Mouse (Mus musculus) layer of hippocampus, postnatal 10 days (tissue): Measurements from ENCODE around the gene Ebi3. TPM values are rescaled to one million over a fixed set of nuclear protein-coding genes. Genes with fewer than 3 reads are reported as not detected.

Experiments
- DNase-seq, 2 experiments: peaks; one replicate each; pipeline ENCODE4 v3.0.0; 2021; ENCODE audit warnings: low spot score in 2 of 2
- total RNA-seq, 2 experiments: library from RNA; stranded (reverse); gene quantifications; 2 replicates each; pipeline ENCODE4 v1.2.3; 2021

Ebi3 gene
- total RNA-seq, 2 experiments from 2014 or later: 3.1 to 3.8 TPM

DNA sequence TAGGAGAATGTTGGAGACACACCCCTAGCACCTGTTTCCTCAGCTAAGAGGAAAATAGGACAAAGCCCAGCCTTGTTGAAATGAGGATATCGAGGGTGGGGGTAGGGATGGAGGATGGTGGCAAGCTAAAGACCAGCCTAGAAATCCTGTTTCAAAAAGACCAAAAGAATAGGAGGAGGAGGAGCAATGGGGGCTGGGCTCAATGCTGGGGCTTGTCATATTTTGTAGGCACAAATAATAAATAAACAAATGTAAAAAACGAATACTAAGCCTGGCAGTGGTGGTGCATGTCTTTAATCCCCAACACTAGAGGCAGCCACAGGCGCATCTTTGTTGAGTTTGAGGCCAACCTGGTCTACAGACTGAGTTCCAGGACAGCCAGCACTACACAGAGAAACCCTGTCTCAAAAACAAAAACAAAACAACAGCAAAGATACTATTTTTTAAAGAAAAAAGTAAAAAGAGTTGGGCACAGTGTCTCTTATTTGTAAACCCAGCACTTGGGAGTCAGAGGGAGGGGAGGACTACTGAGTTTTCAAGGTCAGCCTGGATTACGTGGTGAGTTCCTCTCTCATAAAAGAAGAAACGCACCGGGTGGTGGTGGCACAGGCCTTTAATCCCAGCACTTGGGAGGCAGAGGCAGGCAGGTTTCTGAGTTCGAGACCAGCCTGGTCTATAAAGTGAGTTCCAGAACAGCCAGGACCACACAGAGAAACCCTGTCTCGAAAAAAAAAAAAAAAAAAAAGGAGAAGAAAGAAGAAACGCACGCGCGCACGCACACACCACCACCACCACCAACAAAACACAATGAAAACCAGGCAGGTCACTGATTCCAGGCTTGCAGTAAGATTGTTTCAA, 5.5 kb downstream of the Ebi3 start:
- DNase-seq: peak; percentile 4 to 16

DNA sequence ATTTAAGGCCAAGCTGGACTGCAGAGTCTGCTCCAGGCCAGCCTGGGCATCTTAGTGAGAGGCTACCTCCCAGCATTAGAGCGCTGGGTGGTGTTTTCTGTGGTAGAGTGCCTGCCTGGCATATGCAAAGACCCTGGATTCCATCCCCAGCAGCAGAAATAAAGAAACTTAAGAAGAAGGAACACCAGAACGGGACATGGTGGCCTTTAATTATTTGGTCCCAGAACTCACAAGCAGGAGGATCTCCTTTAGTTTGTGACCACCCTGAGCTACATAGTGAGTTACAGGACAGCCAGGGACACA, 6.1 kb downstream of the Ebi3 start:
- no peak for DNase-seq

GRCm38 (mm10) chr17:55958918-55959728, 6.7 kb downstream of the Ebi3 start, which contains the start of gene Yju2:
Yju2 (plus strand) TSS chr17:55959099.
- peak; percentile 95 to 96 for DNase-seq

DNA sequence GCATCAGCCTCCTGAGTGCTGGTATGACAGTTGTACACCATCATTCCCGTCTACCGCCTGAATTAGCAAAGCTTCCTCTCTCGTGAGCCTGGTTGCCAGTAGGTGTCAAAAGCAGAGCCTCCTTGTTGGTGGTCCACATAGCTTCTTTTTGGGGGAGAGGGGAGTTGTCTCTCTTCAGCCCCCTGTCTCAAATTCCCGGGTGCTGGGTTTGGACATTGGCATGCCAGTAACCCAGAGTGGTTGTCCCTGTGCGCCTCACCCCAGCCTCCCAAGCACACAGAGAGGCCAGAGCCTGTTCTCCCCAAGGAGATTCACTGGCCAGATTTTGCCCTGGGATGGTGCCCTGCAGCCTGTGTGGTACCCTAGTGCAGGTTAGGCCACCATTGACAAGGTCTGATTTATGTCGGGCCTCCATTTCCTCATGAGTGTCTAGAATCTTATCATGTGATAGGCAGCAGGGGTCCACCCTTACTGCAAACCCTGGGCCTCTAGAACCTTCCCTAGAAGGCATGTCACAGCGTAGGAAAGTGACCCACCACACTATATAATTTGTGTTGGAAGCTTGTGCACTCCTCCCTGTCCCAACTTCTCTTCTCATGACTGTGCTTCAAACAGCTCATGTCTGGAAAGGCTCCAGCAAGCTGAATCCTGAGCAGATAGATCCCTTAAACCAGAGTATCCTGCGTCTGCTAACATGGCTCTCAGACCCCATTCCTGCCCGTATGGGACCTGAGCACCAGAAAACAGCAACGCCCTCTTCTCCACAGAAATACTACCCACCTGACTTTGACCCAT, 7.7 kb downstream of the Ebi3 start:
- peak; percentile 5 to 21 for DNase-seq

GRCm38 (mm10) chr17:55960791-55961190, 8.4 kb downstream of the Ebi3 start:
- peak in 1 of 2 experiments; percentile 3 for DNase-seq

- peak in 1 of 2 experiments; percentile 2 for DNase-seq
These were observed 9.2 kb downstream of the Ebi3 start for GRCm38 (mm10) chr17:55961631-55962030.

DNA sequence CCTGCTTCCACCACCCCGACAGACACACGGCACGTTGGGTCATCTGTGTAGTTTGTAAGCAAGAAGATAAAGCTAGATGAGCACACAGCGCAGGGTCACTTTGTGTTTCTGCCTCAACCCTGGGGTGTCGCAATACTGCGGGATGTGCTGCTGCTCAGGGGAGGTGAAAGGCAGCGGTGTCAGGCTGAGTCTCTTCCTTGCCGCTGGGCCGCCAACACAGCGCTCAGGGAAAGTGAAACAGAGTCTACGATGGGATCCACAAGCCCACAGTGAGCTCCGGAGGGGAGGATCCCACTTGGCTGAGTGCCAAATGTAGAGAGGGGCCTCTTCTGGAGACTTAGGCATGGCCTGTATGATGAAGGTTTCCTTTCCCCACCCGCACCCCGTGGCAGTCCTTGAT, 10.7 kb downstream of the Ebi3 start:
- DNase-seq: peak in 1 of 2 experiments; percentile 3

DNA sequence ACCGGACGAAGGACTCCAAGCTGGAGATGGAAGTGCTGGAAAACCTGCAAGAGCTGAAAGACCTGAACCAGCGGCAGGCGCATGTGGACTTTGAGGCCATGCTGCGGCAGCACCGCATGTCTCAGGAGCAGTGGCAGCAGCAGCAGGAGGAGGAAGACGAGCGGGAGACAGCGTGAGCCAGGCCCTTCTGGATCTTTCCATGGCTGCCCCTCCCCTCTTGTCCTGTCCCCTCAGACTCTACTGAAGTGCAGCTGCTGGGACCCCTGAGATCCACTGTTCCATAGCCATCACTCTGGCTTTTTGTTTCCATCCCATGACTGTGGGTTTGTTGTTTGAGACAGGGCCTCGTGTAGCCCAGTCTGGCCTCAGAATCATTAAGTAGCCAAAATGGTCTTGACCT, 12.1 kb downstream of the Ebi3 start:
- DNase-seq: no peak

- DNase-seq: no peak
These were observed 12.6 kb downstream of the Ebi3 start for GRCm38 (mm10) chr17:55964996-55965395.

GRCm38 (mm10) chr17:55967186-55967585, 14.7 kb downstream of the Ebi3 start:
- DNase-seq: no peak

DNA sequence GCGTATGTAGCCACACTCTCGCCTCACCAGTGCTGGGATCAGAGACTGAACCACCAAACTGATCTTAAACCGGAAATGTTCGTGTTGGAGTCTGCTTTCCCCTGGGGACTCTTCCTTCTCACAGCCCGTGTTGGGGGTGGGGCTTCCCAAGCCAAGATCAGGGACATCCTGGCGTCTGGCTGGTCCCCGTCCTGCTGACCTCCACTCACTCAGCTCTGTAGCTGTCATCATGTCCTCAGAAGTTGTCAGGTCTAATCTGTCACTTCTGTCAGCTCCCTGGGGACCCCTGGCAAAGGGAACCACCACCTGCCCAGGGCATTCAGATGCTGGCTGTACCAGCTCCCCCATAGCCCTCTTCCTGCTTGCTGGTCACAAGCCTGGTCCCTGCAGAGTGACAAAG, 15.8 kb downstream of the Ebi3 start:
- no peak for DNase-seq

DNA sequence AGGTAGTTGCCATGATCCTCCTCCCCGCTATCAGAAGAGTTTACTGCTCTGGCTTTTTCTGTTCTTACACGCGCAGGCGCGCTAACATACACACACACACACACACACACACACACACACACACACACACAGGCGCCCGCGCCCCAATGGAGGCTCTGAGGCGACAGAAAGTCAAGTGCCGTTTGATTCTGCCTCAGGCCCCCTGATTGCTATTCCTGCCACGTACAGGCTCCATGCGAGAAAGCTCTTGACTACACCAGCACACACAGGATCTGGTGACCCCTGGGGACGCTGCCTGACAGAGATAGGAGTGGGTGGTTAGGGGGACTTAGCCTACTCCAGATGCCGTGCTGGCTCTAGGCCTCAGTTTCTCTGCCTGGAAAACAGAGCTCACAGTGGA, 17.1 kb downstream of the Ebi3 start:
- DNase-seq: peak; percentile 66 to 70

GRCm38 (mm10) chr17:55969966-55970891, 17.8 kb downstream of the Ebi3 start, which contains the start of gene Shd:
Shd (plus strand) TSS chr17:55970467.
- peak; percentile 59 to 67 for DNase-seq

DNA sequence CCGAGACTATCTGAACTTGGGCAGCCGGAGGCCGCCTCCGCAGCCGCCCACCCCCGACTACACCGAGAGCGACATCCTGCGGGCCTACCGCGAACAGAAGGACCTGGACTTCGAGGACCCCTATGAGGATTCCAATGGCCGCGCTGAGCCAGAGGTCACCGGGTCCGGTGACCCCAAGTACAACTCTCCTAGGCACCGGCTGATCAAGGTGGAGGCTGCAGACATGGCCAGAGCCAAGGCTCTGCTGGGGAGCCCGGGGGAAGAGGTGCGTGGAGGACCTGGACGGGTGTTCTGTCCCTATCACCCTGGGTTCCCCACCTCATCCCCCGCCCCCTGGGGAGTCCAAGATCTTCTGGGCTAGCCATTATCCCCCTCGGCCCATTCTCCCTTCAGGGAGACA, 19.0 kb downstream of the Ebi3 start:
- no peak for DNase-seq

- DNase-seq: peak; percentile 83 to 87
These were observed 23.9 kb downstream of the Ebi3 start for GRCm38 (mm10) chr17:55976255-55976862.

DNA sequence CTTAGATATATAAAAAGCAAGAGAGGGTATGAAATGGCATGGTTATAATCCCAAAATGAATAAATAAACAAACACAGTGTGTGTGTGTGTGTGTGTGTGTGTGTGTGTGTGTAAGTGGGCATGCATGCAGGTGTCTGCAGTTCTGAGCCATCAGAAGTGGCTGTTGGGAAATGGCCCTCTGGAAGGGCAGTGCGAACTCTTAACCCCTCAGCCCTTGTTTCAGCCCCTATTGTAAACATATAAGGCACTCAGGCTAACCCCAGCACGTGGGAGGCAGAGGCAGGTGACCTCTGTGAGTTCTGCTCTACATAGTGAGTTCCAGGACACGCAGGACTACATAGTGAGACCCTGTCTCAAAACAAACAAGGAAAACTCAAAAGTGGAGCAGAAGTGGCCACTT, 24.9 kb downstream of the Ebi3 start:
- no peak for DNase-seq

- DNase-seq: peak; percentile 76 to 85
These were observed 33.9 kb downstream of the Ebi3 start, which contains the start of gene Fsd1 for GRCm38 (mm10) chr17:55986030-55986961. Fsd1 (plus strand) TSS chr17:55986509.

DNA sequence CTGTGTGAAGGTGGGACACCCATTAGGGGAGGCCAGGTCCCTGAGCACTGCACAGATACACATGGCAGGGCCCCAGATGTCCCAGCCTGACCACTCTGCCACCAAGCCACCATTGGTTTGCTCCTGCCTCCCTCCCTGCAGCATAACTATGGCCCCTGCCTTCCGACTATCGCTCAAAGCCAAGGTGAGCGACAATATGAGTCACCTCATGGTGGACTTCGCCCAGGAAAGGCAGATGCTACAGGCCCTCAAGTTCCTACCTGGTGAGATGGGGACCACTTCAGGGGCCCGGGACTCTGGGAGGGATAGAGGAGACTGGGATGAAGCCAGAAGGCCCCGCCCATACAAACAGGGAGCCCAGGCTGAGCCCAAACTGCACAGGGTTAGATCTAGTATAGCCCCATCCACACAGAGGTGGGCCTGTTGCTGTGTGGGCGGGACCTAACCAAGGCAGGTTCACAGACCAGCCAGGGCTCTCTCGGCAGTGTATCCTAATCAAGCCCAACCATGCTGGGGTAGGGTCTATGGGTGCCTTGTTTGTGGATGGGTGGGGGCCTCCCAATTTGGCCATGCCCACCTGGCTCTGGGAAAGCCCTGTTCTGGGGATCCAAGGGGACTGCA, 37.9 kb downstream of the Ebi3 start:
- no peak for DNase-seq
